Mouse (Mus musculus): ENCODE measurements around the gene Phkb. TPM values are rescaled to one million over a fixed set of nuclear protein-coding genes. Genes with fewer than 3 reads are reported as not detected.
A peak's percentile ranks its signal among the peaks of the same experiment; 100 is the strongest.

Phkb gene
- polyA plus RNA-seq, 1 experiment: 7.4 TPM

- Histone ChIP-seq H3K4me1 (replicated peaks; ENCODE audit: control insufficient read depth, insufficient read depth, low read length) (peaks cover 2% of the 10 kb centered on the region; the same call in 1 of the 2 replicates), H3K27me3 (ENCODE audit: control insufficient read depth, insufficient read depth, low read length) (no peaks in the 10 kb centered on the region), H3K27ac (ENCODE audit: control insufficient read depth, insufficient read depth, low read length) (no peak overlapping the region), H3K4me3 (ENCODE audit: control insufficient read depth, insufficient read depth, low read length) (no peak overlapping the region), H3K36me3 (ENCODE audit: control insufficient read depth, insufficient read depth, low read length) (peaks cover 4% of the 10 kb centered on the region; the same call in 1 of the 2 replicates)
- DNase-seq: no peak
- 95% methylated on average over 5 of the region's 5 CpGs for WGBS
- TF ChIP-seq CTCF (IDR thresholded peaks at IDR 0.05; ENCODE audit: borderline replicate concordance, control insufficient read depth, extremely low read depth, insufficient read depth, low read length, poor library complexity) (no peak), POLR2A (IDR thresholded peaks at IDR 0.05; ENCODE audit: control insufficient read depth, extremely low read depth, insufficient read depth, low read length, poor library complexity) (no peak)
These were observed 217.9 kb downstream of the Phkb start for GRCm38 (mm10) chr8:86058618-86059017.

GRCm38 (mm10) chr8:86059130-86059529 lies 218.4 kb downstream of the Phkb start:
- Histone ChIP-seq H3K4me3 (ENCODE audit: control insufficient read depth, insufficient read depth, low read length) (no peak overlapping the region), H3K27ac (ENCODE audit: control insufficient read depth, insufficient read depth, low read length) (no peak overlapping the region), H3K27me3 (ENCODE audit: control insufficient read depth, insufficient read depth, low read length) (no peaks in the 10 kb centered on the region), H3K36me3 (ENCODE audit: control insufficient read depth, insufficient read depth, low read length) (peaks cover 4% of the 10 kb centered on the region; the same call in 1 of the 2 replicates), H3K4me1 (replicated peaks; ENCODE audit: control insufficient read depth, insufficient read depth, low read length) (peaks cover 2% of the 10 kb centered on the region; the same call in 1 of the 2 replicates)
- WGBS: 29% methylated on average over 5 of the region's 5 CpGs
- TF ChIP-seq POLR2A (IDR thresholded peaks at IDR 0.05; ENCODE audit: control insufficient read depth, extremely low read depth, insufficient read depth, low read length, poor library complexity) (no peak), CTCF (IDR thresholded peaks at IDR 0.05; ENCODE audit: borderline replicate concordance, control insufficient read depth, extremely low read depth, insufficient read depth, low read length, poor library complexity) (no peak)
- DNase-seq: peak; percentile 51

GRCm38 (mm10) chr8:86063411-86063810 lies 222.7 kb downstream of the Phkb start:
- WGBS: 97% methylated on average over 2 of the region's 2 CpGs
- TF ChIP-seq POLR2A (IDR thresholded peaks at IDR 0.05; ENCODE audit: control insufficient read depth, extremely low read depth, insufficient read depth, low read length, poor library complexity) (no peak), CTCF (IDR thresholded peaks at IDR 0.05; ENCODE audit: borderline replicate concordance, control insufficient read depth, extremely low read depth, insufficient read depth, low read length, poor library complexity) (no peak)
- no peak overlapping the region for H3K4me3 ChIP-seq (ENCODE audit: control insufficient read depth, insufficient read depth, low read length)
- no peak for DNase-seq
- no peak overlapping the region for H3K27ac ChIP-seq (ENCODE audit: control insufficient read depth, insufficient read depth, low read length)
- H3K4me1 ChIP-seq (replicated peaks; ENCODE audit: control insufficient read depth, insufficient read depth, low read length): peaks cover 2% of the 10 kb centered on the region; the same call in 1 of the 2 replicates
- H3K36me3 ChIP-seq (ENCODE audit: control insufficient read depth, insufficient read depth, low read length): no peaks in the 10 kb centered on the region
- no peaks in the 10 kb centered on the region for H3K27me3 ChIP-seq (ENCODE audit: control insufficient read depth, insufficient read depth, low read length)

- Histone ChIP-seq H3K4me1 (replicated peaks; ENCODE audit: control insufficient read depth, insufficient read depth, low read length) (no peaks in the 10 kb centered on the region; the same call in 1 of the 2 replicates), H3K27me3 (ENCODE audit: control insufficient read depth, insufficient read depth, low read length) (no peaks in the 10 kb centered on the region), H3K4me3 (ENCODE audit: control insufficient read depth, insufficient read depth, low read length) (no peak overlapping the region), H3K36me3 (ENCODE audit: control insufficient read depth, insufficient read depth, low read length) (no peaks in the 10 kb centered on the region), H3K27ac (ENCODE audit: control insufficient read depth, insufficient read depth, low read length) (no peak overlapping the region)
- no peak for DNase-seq
- WGBS: 91% methylated on average over 1 of the region's 1 CpGs
- TF ChIP-seq CTCF (IDR thresholded peaks at IDR 0.05; ENCODE audit: borderline replicate concordance, control insufficient read depth, extremely low read depth, insufficient read depth, low read length, poor library complexity) (no peak), POLR2A (IDR thresholded peaks at IDR 0.05; ENCODE audit: control insufficient read depth, extremely low read depth, insufficient read depth, low read length, poor library complexity) (no peak)
These were observed 238.7 kb downstream of the Phkb start for GRCm38 (mm10) chr8:86079433-86079832.

- H3K4me3 ChIP-seq (ENCODE audit: control insufficient read depth, insufficient read depth, low read length): no peak overlapping the region
- 98% methylated on average over 4 of the region's 4 CpGs for WGBS
- H3K4me1 ChIP-seq (replicated peaks; ENCODE audit: control insufficient read depth, insufficient read depth, low read length): no peaks in the 10 kb centered on the region; the same call in 1 of the 2 replicates
- TF ChIP-seq POLR2A (IDR thresholded peaks at IDR 0.05; ENCODE audit: control insufficient read depth, extremely low read depth, insufficient read depth, low read length, poor library complexity): no peak
- TF ChIP-seq CTCF (IDR thresholded peaks at IDR 0.05; ENCODE audit: borderline replicate concordance, control insufficient read depth, extremely low read depth, insufficient read depth, low read length, poor library complexity): no peak
- no peak overlapping the region for H3K27ac ChIP-seq (ENCODE audit: control insufficient read depth, insufficient read depth, low read length)
- H3K36me3 ChIP-seq (ENCODE audit: control insufficient read depth, insufficient read depth, low read length): no peaks in the 10 kb centered on the region
- no peaks in the 10 kb centered on the region for H3K27me3 ChIP-seq (ENCODE audit: control insufficient read depth, insufficient read depth, low read length)
- DNase-seq: no peak
These were observed 242.6 kb downstream of the Phkb start for GRCm38 (mm10) chr8:86083346-86083745.

GRCm38 (mm10) chr8:86086791-86087190 lies 246.0 kb downstream of the Phkb start:
- no peak for DNase-seq
- no peaks in the 10 kb centered on the region for H3K36me3 ChIP-seq (ENCODE audit: control insufficient read depth, insufficient read depth, low read length)
- H3K27ac ChIP-seq (ENCODE audit: control insufficient read depth, insufficient read depth, low read length): no peak overlapping the region
- H3K4me1 ChIP-seq (replicated peaks; ENCODE audit: control insufficient read depth, insufficient read depth, low read length): no peaks in the 10 kb centered on the region; the same call in 1 of the 2 replicates
- WGBS: 94% methylated on average over 2 of the region's 2 CpGs
- TF ChIP-seq POLR2A (IDR thresholded peaks at IDR 0.05; ENCODE audit: control insufficient read depth, extremely low read depth, insufficient read depth, low read length, poor library complexity): no peak
- no peak for TF ChIP-seq CTCF (IDR thresholded peaks at IDR 0.05; ENCODE audit: borderline replicate concordance, control insufficient read depth, extremely low read depth, insufficient read depth, low read length, poor library complexity)
- no peak overlapping the region for H3K4me3 ChIP-seq (ENCODE audit: control insufficient read depth, insufficient read depth, low read length)
- no peaks in the 10 kb centered on the region for H3K27me3 ChIP-seq (ENCODE audit: control insufficient read depth, insufficient read depth, low read length)

- H3K4me3 ChIP-seq (ENCODE audit: control insufficient read depth, insufficient read depth, low read length): no peak overlapping the region
- H3K4me1 ChIP-seq (replicated peaks; ENCODE audit: control insufficient read depth, insufficient read depth, low read length): no peaks in the 10 kb centered on the region; the same call in 1 of the 2 replicates
- no peaks in the 10 kb centered on the region for H3K36me3 ChIP-seq (ENCODE audit: control insufficient read depth, insufficient read depth, low read length)
- H3K27me3 ChIP-seq (ENCODE audit: control insufficient read depth, insufficient read depth, low read length): no peaks in the 10 kb centered on the region
- no peak overlapping the region for H3K27ac ChIP-seq (ENCODE audit: control insufficient read depth, insufficient read depth, low read length)
- WGBS: 83% methylated on average over 1 of the region's 1 CpGs
- DNase-seq: no peak
- TF ChIP-seq POLR2A (IDR thresholded peaks at IDR 0.05; ENCODE audit: control insufficient read depth, extremely low read depth, insufficient read depth, low read length, poor library complexity): no peak
- TF ChIP-seq CTCF (IDR thresholded peaks at IDR 0.05; ENCODE audit: borderline replicate concordance, control insufficient read depth, extremely low read depth, insufficient read depth, low read length, poor library complexity): no peak
These were observed 246.7 kb downstream of the Phkb start for GRCm38 (mm10) chr8:86087468-86087867.

All from thymus, adult 2 months (tissue).